Mouse (Mus musculus) bone marrow macrophage, adult 2 months (primary cell): ENCODE data around the gene Nckap5.
"Not testable (repeated sequence)": the region's sequence is repeated elsewhere in the genome, so short reads cannot be mapped to it uniquely, and the experiment has no call there.

Experiments used
- CTCF ChIP-seq: IDR thresholded peaks from 2 replicates; pipeline ENCODE4 v1.5.1; 2012; ENCODE audit warnings: low read depth, mild to moderate bottlenecking, low read length, moderate library complexity
- POLR2A ChIP-seq: IDR thresholded peaks from 2 replicates; pipeline ENCODE4 v1.6.1; 2012; ENCODE audit warnings: mild to moderate bottlenecking, low read depth, low read length, borderline replicate concordance

DNA sequence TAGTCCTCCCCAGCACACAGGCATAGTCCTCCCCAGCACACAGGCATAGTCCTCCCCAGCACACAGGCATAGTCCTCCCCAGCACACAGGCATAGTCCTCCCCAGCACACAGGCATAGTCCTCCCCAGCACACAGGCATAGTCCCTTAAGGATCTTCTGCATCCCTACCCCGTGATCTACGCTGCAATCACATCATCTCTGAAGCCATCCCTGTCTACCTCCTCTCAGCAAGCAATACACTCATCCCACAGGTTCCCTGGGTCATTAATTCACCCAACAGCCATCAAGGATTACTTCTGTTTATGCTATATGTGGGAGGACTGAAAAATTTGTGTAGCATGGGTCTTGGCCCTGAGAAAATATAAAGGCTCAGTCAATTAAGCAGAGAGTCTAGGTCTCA is 738.6 kb downstream of the Nckap5 start:
- TF ChIP-seq CTCF, POLR2A: not testable (repeated sequence)
